Mouse (Mus musculus) bone marrow macrophage, adult 2 months (primary cell): ENCODE measurements around the gene Zfp64. TPM values are rescaled to one million over a fixed set of nuclear protein-coding genes. Genes with fewer than 3 reads are reported as not detected.

ENCODE experiments used
- H3K27ac ChIP-seq: 2 replicates; pipeline ENCODE4 v1.5.1; 2012; ENCODE audit warnings: low read depth, low read length; ENCODE audit not compliant: insufficient read depth
- H3K4me1 ChIP-seq: 2 replicates; pipeline ENCODE4 v1.6.1; 2012; ENCODE audit warnings: low read length; ENCODE audit not compliant: control insufficient read depth, insufficient read depth
- H3K4me3 ChIP-seq: 2 replicates; pipeline ENCODE4 v1.5.1; 2012; ENCODE audit warnings: mild to moderate bottlenecking, low read length, moderate library complexity; ENCODE audit not compliant: insufficient read depth
- CTCF ChIP-seq: IDR thresholded peaks from 2 replicates; pipeline ENCODE4 v1.5.1; 2012; ENCODE audit warnings: low read depth, mild to moderate bottlenecking, low read length, moderate library complexity
- POLR2A ChIP-seq: IDR thresholded peaks from 2 replicates; pipeline ENCODE4 v1.6.1; 2012; ENCODE audit warnings: mild to moderate bottlenecking, low read depth, low read length, borderline replicate concordance
- polyA plus RNA-seq: library from polyadenylated mRNA; stranded (reverse); fragments of >200 nt; gene quantifications from 2 replicates; pipeline ENCODE4 v1.2.4, GENCODE M21; 2012; ENCODE audit not compliant: missing spikeins, insufficient read depth, insufficient read length

Gene Zfp64
- polyA plus RNA-seq, 1 experiment, result 9.9 TPM

DNA sequence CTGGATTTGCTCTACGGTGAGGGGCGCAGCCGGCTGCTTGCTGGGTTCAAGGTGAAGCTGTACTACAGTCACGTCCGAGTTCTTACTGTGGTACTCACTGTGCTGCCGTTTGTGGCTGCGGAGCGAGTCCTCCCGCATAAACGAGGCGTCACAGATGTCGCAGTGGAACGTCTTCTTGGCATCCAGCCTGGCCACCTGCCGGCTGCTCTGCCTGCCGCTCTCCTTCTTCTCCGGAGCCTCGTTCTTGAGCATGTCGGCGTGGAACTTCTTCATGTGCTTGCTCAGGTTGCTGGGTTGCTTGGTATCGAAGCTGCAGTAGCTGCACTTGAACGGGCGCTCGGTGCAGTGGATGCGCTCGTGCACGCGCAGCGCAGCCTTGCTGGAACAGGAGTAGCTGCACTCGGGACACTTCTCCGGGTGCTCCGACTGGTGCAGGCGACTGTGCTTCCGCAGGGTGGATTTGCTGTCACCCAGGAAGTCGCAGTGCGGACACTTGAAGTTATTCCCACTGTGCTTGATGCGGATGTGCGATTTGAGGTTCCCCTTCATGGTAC, 29.1 kb downstream of the Zfp64 start:
- TF ChIP-seq POLR2A (no peak), CTCF (no peak)
- Histone ChIP-seq H3K27ac (no peak overlapping the region), H3K4me3 (no peak overlapping the region), H3K4me1 (no peaks in the 10 kb centered on the region)

DNA sequence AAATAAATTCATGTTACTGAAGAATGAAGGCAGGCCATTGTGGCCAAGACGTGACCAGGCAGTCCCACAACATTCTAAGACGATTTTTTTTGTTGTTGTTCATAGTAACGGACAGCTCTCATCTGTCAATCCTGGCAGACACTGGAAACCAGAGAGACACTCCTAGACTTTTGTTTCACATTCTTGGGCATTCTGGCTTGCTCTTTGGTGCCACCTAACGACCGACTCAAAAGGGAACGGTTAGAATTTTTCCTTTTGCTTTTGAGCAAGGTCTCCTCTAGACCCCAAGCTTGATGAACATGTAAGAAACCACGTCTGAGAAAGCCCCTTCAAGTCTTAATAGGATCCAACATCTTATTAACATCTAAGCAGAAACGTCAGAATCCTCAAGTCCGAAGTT, 31.7 kb downstream of the Zfp64 start:
- Histone ChIP-seq H3K4me1 (no peaks in the 10 kb centered on the region), H3K27ac (no peak overlapping the region), H3K4me3 (no peak overlapping the region)
- TF ChIP-seq CTCF, result no peak
- no peak for TF ChIP-seq POLR2A

DNA sequence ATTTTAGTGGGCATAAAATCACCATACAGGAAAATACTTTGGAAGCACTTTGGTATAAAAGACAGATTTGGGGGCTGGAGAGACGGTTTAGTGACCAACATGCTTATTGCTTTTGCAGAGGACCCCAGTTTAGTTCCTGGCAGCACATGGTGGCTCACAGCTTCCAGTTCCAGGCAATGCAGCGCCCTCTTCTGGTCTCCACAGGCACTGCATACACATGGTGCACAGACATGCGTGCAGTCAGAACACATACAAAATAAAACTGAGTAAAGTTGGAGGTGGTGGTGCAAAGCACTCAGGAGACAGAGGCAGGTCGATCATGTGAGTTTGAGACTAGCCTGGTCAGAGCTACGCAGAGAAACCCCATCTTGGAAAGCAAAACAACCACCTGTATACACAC, 32.9 kb downstream of the Zfp64 start:
- Histone ChIP-seq H3K27ac (no peak overlapping the region), H3K4me1 (no peaks in the 10 kb centered on the region), H3K4me3 (no peak overlapping the region)
- no peak for TF ChIP-seq POLR2A

DNA sequence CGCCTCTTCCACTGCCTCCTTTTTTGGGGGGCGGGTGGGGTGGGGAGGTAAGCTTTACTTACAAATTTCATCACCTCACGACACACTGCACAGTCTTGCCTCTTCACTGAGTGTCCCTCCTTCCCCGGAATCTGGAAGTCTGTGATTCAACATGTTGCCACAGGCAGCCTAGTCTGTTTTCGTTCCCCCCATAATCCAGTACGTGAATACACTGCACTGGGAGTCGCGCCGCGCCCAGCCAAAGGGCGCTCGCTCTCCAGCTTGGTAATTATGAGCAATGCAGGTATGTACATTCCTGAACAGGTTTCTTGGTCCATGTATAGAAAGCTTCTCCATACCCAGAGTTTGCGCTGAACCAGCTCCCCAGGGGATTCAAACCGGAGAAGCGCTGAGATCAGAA, 35.4 kb downstream of the Zfp64 start:
- Histone ChIP-seq H3K4me3 (no peak overlapping the region), H3K4me1 (no peaks in the 10 kb centered on the region), H3K27ac (no peak overlapping the region)
- TF ChIP-seq POLR2A (no peak), CTCF (no peak)

DNA sequence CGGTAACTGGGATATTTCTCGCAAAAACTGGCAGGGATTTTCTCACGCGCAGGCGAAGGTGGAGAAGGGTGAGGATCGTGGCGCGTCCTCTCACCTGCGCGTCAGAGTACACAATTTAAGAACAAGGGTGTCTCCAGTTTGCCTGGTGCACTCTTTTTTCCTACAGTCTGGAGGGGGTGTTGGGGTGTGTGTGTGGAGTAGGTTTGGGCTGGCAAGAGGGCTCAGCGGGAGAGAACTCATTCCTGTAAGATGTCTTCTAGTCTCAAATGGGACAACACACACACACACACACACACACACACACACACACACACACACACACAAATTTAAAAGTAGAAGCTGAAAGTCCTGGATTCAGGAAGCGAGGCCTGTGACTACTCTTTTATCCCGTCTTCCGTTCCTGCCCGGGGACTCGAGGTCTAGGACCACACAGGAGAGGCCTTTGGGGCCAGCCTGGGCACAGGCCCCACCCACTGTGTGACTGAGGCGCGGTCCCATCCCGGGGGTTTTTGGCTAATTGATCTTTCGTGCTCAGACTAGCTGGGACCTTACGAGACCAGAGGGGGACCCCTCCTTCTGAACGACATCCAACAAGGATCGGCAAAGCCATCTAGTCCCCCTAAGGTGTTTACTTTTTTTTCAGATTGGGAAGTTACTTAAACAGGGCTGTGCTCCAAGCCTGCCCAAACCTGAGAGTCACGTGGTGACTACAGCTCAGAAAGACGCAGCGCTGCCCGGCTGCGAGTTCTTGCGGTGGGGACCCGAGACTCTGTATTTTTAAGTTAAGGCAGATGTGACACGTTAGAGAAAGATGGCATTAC, 42.3 kb downstream of the Zfp64 start:
- TF ChIP-seq POLR2A (no peak), CTCF (no peak)
- peak overlapping the region; percentile 42 for H3K4me3 ChIP-seq
- peaks cover 5% of the 10 kb centered on the region; the same call in 1 of the 2 replicates for H3K4me1 ChIP-seq
- H3K27ac ChIP-seq, result no peak overlapping the region

DNA sequence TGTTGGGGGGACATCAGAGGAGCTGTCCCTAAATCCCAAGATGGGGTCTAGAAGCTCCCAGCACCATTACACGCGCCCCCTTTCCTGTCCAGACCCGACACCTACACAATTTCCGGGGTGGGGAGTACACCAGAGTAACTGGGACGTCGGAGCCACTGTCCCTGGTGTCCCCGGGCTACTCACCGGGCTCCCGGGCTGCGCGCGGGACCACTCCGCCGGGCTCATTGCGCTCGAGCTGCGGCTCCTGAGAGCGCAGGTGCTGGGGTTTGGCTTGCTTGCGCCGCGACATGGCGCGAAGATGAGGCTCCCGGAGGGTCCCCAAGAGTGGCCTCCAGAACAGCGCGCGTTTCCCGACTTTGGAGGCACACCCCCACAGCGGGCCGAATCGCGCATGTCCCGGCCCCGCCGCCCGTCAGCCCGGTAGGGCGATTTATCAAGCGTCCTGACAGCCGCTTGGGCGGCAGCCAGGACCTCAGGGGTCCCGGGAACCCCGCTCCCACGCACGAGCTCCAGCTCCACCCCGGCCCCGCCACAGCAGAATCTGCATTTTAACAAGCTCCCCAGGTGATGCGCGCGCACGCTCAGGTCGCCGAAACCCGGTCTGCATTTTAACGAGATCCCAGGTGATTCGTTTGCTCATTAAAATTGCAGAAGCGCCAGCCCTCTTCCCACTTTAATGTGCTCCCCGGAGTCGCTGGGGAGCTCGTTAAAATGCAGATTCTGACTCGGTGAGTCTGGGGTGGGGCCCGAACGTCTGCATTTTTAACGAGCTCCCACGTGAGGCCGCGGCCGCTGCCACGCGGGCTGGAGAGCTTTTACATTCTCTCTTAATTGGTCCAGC, 43.1 kb downstream of the Zfp64 start:
- TF ChIP-seq POLR2A, result no peak
- no peak for TF ChIP-seq CTCF
- H3K27ac ChIP-seq, result no peak overlapping the region
- peak overlapping the region; percentile 42 for H3K4me3 ChIP-seq
- peaks cover 5% of the 10 kb centered on the region; the same call in 1 of the 2 replicates for H3K4me1 ChIP-seq

DNA sequence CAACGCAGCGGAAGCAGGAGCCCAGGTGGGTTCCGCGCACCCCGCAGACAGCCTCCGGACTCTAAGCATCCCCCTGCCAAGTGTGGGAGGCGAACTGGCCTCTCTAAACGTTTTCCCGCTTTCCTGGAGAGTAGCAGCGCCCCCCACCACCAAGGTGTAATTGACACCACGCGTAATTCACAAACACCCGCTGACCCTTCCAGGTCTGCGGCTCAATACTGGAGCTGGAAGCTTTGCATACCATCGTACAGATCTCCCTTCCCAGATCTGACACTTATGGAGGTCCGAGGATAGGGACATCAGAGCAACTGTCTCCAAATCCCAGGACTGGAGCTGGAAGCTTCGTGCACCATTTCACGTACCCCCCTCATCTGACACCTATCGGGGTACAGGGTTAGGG, 43.9 kb downstream of the Zfp64 start:
- TF ChIP-seq CTCF, result no peak
- no peak for TF ChIP-seq POLR2A
- H3K27ac ChIP-seq, result no peak overlapping the region
- H3K4me1 ChIP-seq, result peaks cover 5% of the 10 kb centered on the region; the same call in 1 of the 2 replicates
- no peak overlapping the region for H3K4me3 ChIP-seq

DNA sequence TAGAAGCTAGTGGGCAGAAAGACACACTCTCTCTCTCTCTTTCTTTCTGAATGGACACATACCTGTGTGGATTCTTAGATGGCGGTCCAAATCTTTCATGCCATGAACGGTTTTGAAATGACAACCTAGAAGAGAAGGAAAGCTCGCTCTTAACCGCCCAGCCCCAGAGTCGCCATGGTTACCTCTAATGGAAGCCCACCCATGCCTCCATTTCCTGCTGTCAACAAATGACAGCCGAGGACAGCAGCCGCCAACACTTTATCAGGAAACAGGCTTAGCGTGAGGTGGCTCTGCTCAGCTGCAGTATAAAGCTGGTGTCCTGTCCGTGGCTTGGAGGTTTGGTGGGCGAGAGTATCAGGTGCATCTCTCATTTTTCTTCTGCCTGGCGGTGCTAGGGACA, 49.4 kb downstream of the Zfp64 start:
- Histone ChIP-seq H3K27ac (no peak overlapping the region), H3K4me1 (no peaks in the 10 kb centered on the region), H3K4me3 (no peak overlapping the region)
- no peak for TF ChIP-seq CTCF
- TF ChIP-seq POLR2A, result no peak

DNA sequence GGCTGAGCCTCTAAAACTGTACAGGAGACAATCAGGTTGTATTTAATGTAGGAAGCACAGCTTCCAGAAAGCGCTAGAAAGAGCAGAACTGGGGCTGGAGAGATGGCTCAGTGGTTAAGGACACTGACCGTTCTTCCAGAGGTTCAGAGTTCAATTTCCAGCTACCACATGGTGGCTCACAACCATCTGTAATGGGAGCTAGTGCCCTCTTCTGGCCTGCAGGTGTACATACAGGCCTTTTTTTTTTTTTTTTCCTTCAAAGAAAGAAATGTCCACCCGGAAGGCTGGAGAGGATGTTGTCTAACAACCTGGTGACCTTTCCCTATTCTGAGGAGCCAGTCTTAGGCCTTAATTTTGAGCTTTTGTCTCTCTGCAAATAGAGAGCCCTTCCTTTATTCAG, 50.5 kb downstream of the Zfp64 start:
- Histone ChIP-seq H3K4me3 (no peak overlapping the region), H3K27ac (no peak overlapping the region), H3K4me1 (no peaks in the 10 kb centered on the region)
- TF ChIP-seq CTCF, result no peak
- TF ChIP-seq POLR2A, result no peak

DNA sequence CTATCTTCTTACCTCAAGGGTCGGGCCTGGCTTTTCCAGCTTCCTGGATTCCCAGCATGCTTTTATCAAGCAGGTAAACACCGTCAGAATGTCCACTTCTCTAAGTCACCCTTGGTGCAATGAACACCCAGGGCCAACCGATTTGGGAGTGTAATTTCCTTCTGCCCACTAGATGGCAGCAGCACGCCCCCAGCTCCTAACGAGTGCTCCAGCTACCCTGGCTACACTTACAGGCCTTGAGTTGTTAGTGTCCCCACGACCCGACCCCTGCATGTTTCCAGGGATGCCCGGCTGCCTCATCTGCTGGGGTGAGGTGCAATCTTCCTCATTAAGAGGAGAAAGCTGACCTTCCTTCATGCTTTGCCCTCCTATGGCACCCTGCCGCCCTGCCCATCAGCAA, 51.2 kb downstream of the Zfp64 start:
- TF ChIP-seq CTCF (peak; percentile 85), POLR2A (no peak)

DNA sequence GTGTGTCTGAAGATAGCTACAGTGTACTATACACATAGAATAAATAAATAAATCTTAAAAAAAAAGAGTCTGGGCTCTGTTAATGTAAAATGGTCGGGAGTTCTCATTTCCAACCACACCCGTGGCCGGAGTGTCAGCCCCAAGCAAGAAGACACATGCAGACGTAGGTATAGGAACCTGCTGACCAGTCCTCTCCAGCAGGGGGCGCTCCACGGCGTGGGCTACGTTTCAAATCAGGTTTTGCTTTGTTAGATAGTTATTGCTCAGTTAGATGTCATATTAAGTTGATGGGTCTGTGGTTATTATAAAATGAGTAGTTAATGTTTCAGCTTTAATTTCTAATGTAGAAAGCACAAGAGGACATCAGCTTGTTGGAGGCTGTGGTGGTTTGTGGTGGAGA, 52.8 kb downstream of the Zfp64 start:
- H3K4me1 ChIP-seq, result no peaks in the 10 kb centered on the region
- no peak for TF ChIP-seq POLR2A
- peak; percentile 89 for TF ChIP-seq CTCF
- H3K4me3 ChIP-seq, result no peak overlapping the region
- H3K27ac ChIP-seq, result no peak overlapping the region

More for the DNA sequence above, 51.2 kb downstream of the Zfp64 start:
- no peak overlapping the region for H3K27ac ChIP-seq
- no peaks in the 10 kb centered on the region for H3K4me1 ChIP-seq
- no peak overlapping the region for H3K4me3 ChIP-seq
